Mouse (Mus musculus): ENCODE measurements around the gene Snx10. TPM values are rescaled to one million over a fixed set of nuclear protein-coding genes. Genes with fewer than 3 reads are reported as not detected.

Gene Snx10
- polyA plus RNA-seq, 1 experiment = 0.33 TPM

DNA sequence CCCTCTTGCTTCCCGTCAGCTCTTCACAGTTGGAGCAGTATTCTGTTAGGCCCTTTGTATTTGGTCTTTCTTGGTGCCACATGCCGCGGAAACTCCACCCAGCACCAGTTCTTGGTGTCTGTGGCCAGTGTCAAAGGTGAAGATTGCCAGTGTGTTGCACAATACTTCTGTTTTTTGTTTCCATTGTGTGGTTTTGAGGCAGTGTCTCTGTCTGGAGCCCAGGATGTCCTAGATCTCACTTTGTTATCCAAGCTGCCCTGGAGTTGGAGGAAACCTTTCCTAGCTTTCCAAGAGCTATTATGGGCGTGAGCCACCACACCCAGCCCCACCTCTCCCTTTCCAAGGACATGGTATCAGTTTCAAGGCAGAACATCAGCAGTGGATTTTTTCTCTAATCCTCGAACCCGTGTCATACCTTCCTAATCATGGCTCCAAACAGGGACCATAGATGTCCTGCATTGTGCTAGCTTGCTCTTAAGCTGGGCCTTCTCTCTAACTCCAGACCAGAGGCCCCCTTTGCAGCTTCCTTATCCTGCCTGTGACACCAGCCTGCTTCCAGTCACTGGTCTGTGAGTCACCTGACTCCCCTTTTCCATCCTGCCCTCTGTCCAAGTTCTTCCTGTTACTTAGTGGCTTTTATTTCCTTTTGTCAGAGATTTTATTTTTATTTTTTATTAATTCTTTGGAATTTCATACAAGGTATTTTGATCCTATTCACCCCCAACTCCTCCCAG lies 9.9 kb downstream of the Snx10 start:
- 52% methylated on average over 6 of the region's 6 CpGs for WGBS
- no peaks in the 10 kb centered on the region for H3K27me3 ChIP-seq (ENCODE audit: control insufficient read depth, insufficient read depth, low read length)
- no peak overlapping the region for H3K27ac ChIP-seq (ENCODE audit: insufficient read depth, low read depth, low read length)
- H3K36me3 ChIP-seq (ENCODE audit: control insufficient read depth, insufficient read depth, low read length) = no peaks in the 10 kb centered on the region
- H3K4me3 ChIP-seq (ENCODE audit: low read depth, low read length) = no peak overlapping the region
- TF ChIP-seq CTCF (IDR thresholded peaks at IDR 0.05; ENCODE audit: extremely low read depth, insufficient read length, insufficient replicate concordance, low read depth, low read length) (no peak), POLR2A (IDR thresholded peaks at IDR 0.05; ENCODE audit: low read depth, low read length) (no peak)
- H3K4me1 ChIP-seq (ENCODE audit: control insufficient read depth, insufficient read depth, insufficient read length, low read length) = peaks cover 7% of the 10 kb centered on the region; the same call in 1 of the 2 replicates

DNA sequence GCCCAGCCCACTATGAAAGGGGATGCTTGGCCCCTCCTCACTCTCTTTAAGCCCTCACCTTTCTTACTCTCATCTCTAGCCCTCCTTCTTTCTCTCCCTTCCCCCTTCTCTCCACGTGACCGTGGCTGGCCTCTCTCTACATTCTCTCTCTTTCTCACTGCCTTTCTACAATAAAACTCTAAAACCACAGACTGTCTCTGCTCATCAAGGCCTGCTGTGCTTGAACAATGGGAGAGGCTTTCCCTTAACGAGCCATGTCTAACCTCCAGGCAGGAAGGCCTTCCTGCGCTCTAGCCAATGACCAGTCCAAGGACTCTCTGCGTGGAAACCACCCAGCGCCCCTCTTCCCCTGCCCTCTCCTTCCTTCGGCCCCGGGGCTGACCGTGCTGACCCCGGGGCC lies 11.9 kb downstream of the Snx10 start:
- Histone ChIP-seq H3K36me3 (ENCODE audit: control insufficient read depth, insufficient read depth, low read length) (no peaks in the 10 kb centered on the region), H3K27ac (ENCODE audit: insufficient read depth, low read depth, low read length) (no peak overlapping the region), H3K27me3 (ENCODE audit: control insufficient read depth, insufficient read depth, low read length) (no peaks in the 10 kb centered on the region), H3K4me1 (ENCODE audit: control insufficient read depth, insufficient read depth, insufficient read length, low read length) (peaks cover 7% of the 10 kb centered on the region; the same call in 1 of the 2 replicates), H3K4me3 (ENCODE audit: low read depth, low read length) (no peak overlapping the region)
- no peak for TF ChIP-seq POLR2A (IDR thresholded peaks at IDR 0.05; ENCODE audit: low read depth, low read length)
- TF ChIP-seq CTCF (IDR thresholded peaks at IDR 0.05; ENCODE audit: extremely low read depth, insufficient read length, insufficient replicate concordance, low read depth, low read length) = no peak
- WGBS = 88% methylated on average over 10 of the region's 10 CpGs

GRCm38 (mm10) chr6:51540525-51540924 lies 16.8 kb downstream of the Snx10 start:
- Histone ChIP-seq H3K4me1 (ENCODE audit: control insufficient read depth, insufficient read depth, insufficient read length, low read length) (peaks cover 3% of the 10 kb centered on the region; the same call in 1 of the 2 replicates), H3K27ac (ENCODE audit: insufficient read depth, low read depth, low read length) (no peak overlapping the region), H3K36me3 (ENCODE audit: control insufficient read depth, insufficient read depth, low read length) (no peaks in the 10 kb centered on the region), H3K27me3 (ENCODE audit: control insufficient read depth, insufficient read depth, low read length) (no peaks in the 10 kb centered on the region), H3K4me3 (ENCODE audit: low read depth, low read length) (no peak overlapping the region)
- 73% methylated on average over 6 of the region's 6 CpGs for WGBS
- TF ChIP-seq CTCF (IDR thresholded peaks at IDR 0.05; ENCODE audit: extremely low read depth, insufficient read length, insufficient replicate concordance, low read depth, low read length) (no peak), POLR2A (IDR thresholded peaks at IDR 0.05; ENCODE audit: low read depth, low read length) (no peak)

DNA sequence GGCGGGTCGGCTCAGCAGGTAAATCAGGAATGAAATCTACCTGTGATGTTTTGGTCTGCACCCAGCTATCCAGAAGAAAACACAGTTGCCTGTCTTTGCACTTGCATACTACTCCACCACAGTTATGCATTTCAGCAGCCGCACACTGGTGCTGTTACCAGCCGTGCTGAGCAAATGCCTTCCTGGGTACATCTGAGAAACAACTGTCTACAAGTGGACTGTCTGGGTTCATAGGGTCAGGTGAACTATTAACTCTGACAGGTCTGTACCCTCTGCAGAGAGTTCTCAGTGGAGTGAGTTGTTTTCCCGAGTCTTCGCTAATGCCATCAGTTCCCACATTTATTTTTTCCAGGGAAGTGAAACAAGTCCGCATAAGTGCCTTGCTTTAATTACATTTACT lies 17.7 kb downstream of the Snx10 start:
- TF ChIP-seq CTCF (IDR thresholded peaks at IDR 0.05; ENCODE audit: extremely low read depth, insufficient read length, insufficient replicate concordance, low read depth, low read length) (no peak), POLR2A (IDR thresholded peaks at IDR 0.05; ENCODE audit: low read depth, low read length) (no peak)
- no peaks in the 10 kb centered on the region for H3K27me3 ChIP-seq (ENCODE audit: control insufficient read depth, insufficient read depth, low read length)
- no peak overlapping the region for H3K4me3 ChIP-seq (ENCODE audit: low read depth, low read length)
- H3K36me3 ChIP-seq (ENCODE audit: control insufficient read depth, insufficient read depth, low read length) = no peaks in the 10 kb centered on the region
- WGBS = 40% methylated on average over 7 of the region's 7 CpGs
- H3K27ac ChIP-seq (ENCODE audit: insufficient read depth, low read depth, low read length) = no peak overlapping the region
- peaks cover 7% of the 10 kb centered on the region; the same call in 1 of the 2 replicates for H3K4me1 ChIP-seq (ENCODE audit: control insufficient read depth, insufficient read depth, insufficient read length, low read length)

DNA sequence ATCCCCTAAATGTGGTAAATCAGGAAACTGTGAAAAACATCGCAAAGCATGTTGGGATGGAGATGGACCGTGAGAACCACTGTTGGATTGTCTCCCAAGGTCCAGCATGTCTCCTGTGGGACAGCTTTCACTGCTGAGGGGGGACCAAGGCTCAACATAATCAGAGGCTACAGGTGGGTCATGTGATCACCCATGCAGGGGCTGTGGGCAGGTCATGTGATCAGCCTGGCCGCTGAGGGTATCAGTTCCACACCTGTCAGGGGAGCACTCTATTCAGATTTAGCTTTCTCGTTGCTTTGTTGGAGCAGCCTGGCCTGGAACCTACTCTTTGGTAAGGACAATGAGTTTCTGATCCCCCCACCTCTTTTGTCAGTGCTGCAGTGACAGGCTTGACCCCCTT lies 18.4 kb downstream of the Snx10 start:
- Histone ChIP-seq H3K27me3 (ENCODE audit: control insufficient read depth, insufficient read depth, low read length) (no peaks in the 10 kb centered on the region), H3K36me3 (ENCODE audit: control insufficient read depth, insufficient read depth, low read length) (no peaks in the 10 kb centered on the region), H3K4me3 (ENCODE audit: low read depth, low read length) (no peak overlapping the region), H3K4me1 (ENCODE audit: control insufficient read depth, insufficient read depth, insufficient read length, low read length) (peaks cover 8% of the 10 kb centered on the region; the same call in 1 of the 2 replicates), H3K27ac (ENCODE audit: insufficient read depth, low read depth, low read length) (no peak overlapping the region)
- WGBS = 89% methylated on average over 4 of the region's 4 CpGs
- TF ChIP-seq CTCF (IDR thresholded peaks at IDR 0.05; ENCODE audit: extremely low read depth, insufficient read length, insufficient replicate concordance, low read depth, low read length) (no peak), POLR2A (IDR thresholded peaks at IDR 0.05; ENCODE audit: low read depth, low read length) (no peak)

DNA sequence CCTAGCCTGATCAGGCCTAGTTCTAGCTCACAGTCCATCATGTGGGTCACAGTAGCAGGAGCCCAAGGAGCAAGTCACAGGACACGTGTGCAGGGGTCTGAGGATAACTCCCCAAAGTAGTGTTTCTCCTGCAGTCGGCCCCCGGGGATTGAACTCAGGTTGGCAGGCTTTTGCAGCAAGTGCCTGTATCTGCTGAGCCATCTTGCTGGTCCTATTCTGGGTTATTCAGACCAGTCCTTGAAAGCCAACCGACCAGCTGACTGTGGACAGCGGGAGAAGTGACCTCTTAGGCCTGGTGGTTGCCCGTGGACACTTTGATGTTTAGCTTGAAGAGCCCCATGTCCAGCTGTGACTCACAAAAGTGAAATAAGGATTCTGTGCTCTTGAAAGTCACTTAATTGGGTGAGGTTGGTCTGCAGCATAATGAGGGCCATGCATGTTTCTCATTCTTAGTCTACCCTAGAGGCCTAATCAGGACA lies 20.0 kb downstream of the Snx10 start:
- Histone ChIP-seq H3K27ac (ENCODE audit: insufficient read depth, low read depth, low read length) (no peak overlapping the region), H3K4me1 (ENCODE audit: control insufficient read depth, insufficient read depth, insufficient read length, low read length) (peaks cover 8% of the 10 kb centered on the region; the same call in 1 of the 2 replicates)
- WGBS = 88% methylated on average over 6 of the region's 6 CpGs

GRCm38 (mm10) chr6:51544118-51544681 lies 20.5 kb downstream of the Snx10 start:
- TF ChIP-seq POLR2A (IDR thresholded peaks at IDR 0.05; ENCODE audit: low read depth, low read length) = no peak
- TF ChIP-seq CTCF (IDR thresholded peaks at IDR 0.05; ENCODE audit: extremely low read depth, insufficient read length, insufficient replicate concordance, low read depth, low read length) = no peak
- no peaks in the 10 kb centered on the region for H3K36me3 ChIP-seq (ENCODE audit: control insufficient read depth, insufficient read depth, low read length)
- no peaks in the 10 kb centered on the region for H3K27me3 ChIP-seq (ENCODE audit: control insufficient read depth, insufficient read depth, low read length)
- WGBS = 27% methylated on average over 7 of the region's 7 CpGs
- H3K27ac ChIP-seq (ENCODE audit: insufficient read depth, low read depth, low read length) = peak overlapping the region; percentile 68
- peak overlapping the region; percentile 27; the same call in 1 of the 2 replicates for H3K4me3 ChIP-seq (ENCODE audit: low read depth, low read length)
- H3K4me1 ChIP-seq (ENCODE audit: control insufficient read depth, insufficient read depth, insufficient read length, low read length) = peaks cover 8% of the 10 kb centered on the region; the same call in 1 of the 2 replicates

More for the DNA sequence above, 20.0 kb downstream of the Snx10 start:
- H3K4me3 ChIP-seq (ENCODE audit: low read depth, low read length) = no peak overlapping the region
- no peaks in the 10 kb centered on the region for H3K27me3 ChIP-seq (ENCODE audit: control insufficient read depth, insufficient read depth, low read length)
- TF ChIP-seq CTCF (IDR thresholded peaks at IDR 0.05; ENCODE audit: extremely low read depth, insufficient read length, insufficient replicate concordance, low read depth, low read length) (no peak), POLR2A (IDR thresholded peaks at IDR 0.05; ENCODE audit: low read depth, low read length) (no peak)
- no peaks in the 10 kb centered on the region for H3K36me3 ChIP-seq (ENCODE audit: control insufficient read depth, insufficient read depth, low read length)
